Mouse (Mus musculus): ENCODE results near the gene Cdk7. TPM values are rescaled to one million over a fixed set of nuclear protein-coding genes. Genes with fewer than 3 reads are reported as not detected.

Cdk7 gene
- polyA plus RNA-seq, 1 experiment from 2014 or later = 101 TPM

DNA sequence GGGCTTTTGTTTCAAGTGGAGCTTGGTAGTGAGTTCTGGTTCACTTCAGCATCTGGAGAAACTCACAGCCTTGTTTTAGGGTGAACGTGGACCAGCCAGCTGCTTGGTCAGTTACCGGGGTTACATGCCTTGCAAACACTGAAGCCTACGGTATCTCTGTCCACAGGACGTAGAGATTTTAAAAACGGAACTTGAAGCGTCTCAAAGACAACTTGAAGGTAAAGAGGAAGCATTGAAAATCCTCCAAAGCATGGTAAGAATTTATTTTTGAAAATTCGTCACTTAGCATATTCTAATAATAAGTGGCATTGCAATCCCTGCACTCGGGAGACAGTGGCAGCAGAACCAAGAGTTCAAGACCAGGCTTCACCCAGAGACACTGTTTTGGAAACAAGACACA is 49.1 kb downstream of the Cdk7 start:
- WGBS = 92% methylated on average over 8 of the region's 8 CpGs
- H3K4me2 ChIP-seq (ENCODE audit: low read depth, severe bottlenecking) = no peak overlapping the region
- no peak overlapping the region for H3K27ac ChIP-seq (replicated peaks; ENCODE audit: low read depth, low read length)
- no peaks in the 10 kb centered on the region for H3K4me1 ChIP-seq (ENCODE audit: control insufficient read depth, insufficient read depth, low read length)
- DNase-seq (ENCODE audit: low spot score) = no peak
- H3K4me3 ChIP-seq (ENCODE audit: low read depth, low read length) = no peak overlapping the region
- H3K9ac ChIP-seq (ENCODE audit: low read length) = no peak overlapping the region
- no peaks in the 10 kb centered on the region for H3K27me3 ChIP-seq (ENCODE audit: control insufficient read depth, insufficient read depth, low read length)
- ATAC-seq (ENCODE audit: insufficient number of reproducible peaks, low FRiP score, low TSS enrichment, low read depth) = no peak
- H3K36me3 ChIP-seq (ENCODE audit: control insufficient read depth, insufficient read depth, low read length) = no peaks in the 10 kb centered on the region
- no peaks in the 10 kb centered on the region for H3K9me3 ChIP-seq (ENCODE audit: control insufficient read depth, low read length)

GRCm38 (mm10) chr13:100675936-100676635 is 54.7 kb downstream of the Cdk7 start:
- H3K4me3 ChIP-seq (ENCODE audit: low read depth, low read length) = no peak overlapping the region
- H3K4me1 ChIP-seq (ENCODE audit: control insufficient read depth, insufficient read depth, low read length) = no peaks in the 10 kb centered on the region
- H3K9me3 ChIP-seq (ENCODE audit: control insufficient read depth, low read length) = no peaks in the 10 kb centered on the region
- WGBS = 89% methylated on average over 15 of the region's 15 CpGs
- H3K27me3 ChIP-seq (ENCODE audit: control insufficient read depth, insufficient read depth, low read length) = no peaks in the 10 kb centered on the region
- no peak overlapping the region for H3K9ac ChIP-seq (ENCODE audit: low read length)
- H3K36me3 ChIP-seq (ENCODE audit: control insufficient read depth, insufficient read depth, low read length) = no peaks in the 10 kb centered on the region
- ATAC-seq (ENCODE audit: insufficient number of reproducible peaks, low FRiP score, low TSS enrichment, low read depth) = no peak
- H3K27ac ChIP-seq (replicated peaks; ENCODE audit: low read depth, low read length) = no peak overlapping the region
- no peak for DNase-seq (ENCODE audit: low spot score)
- H3K4me2 ChIP-seq (ENCODE audit: low read depth, severe bottlenecking) = no peak overlapping the region

- Histone ChIP-seq H3K4me3 (ENCODE audit: low read depth, low read length) (peak overlapping the region; percentile 63), H3K9me3 (ENCODE audit: control insufficient read depth, low read length) (no peaks in the 10 kb centered on the region), H3K9ac (ENCODE audit: low read length) (no peak overlapping the region), H3K4me1 (ENCODE audit: control insufficient read depth, insufficient read depth, low read length) (no peaks in the 10 kb centered on the region), H3K4me2 (ENCODE audit: low read depth, severe bottlenecking) (peak overlapping the region; percentile 80; the same call in 1 of the 2 replicates), H3K27me3 (ENCODE audit: control insufficient read depth, insufficient read depth, low read length) (no peaks in the 10 kb centered on the region), H3K36me3 (ENCODE audit: control insufficient read depth, insufficient read depth, low read length) (no peaks in the 10 kb centered on the region), H3K27ac (replicated peaks; ENCODE audit: low read depth, low read length) (no peak overlapping the region)
- WGBS = 57% methylated on average over 9 of the region's 9 CpGs
- ATAC-seq (ENCODE audit: insufficient number of reproducible peaks, low FRiP score, low TSS enrichment, low read depth) = no peak
- no peak for DNase-seq (ENCODE audit: low spot score)
These were observed 60.5 kb downstream of the Cdk7 start for GRCm38 (mm10) chr13:100670181-100670741.

- no peaks in the 10 kb centered on the region for H3K4me1 ChIP-seq (ENCODE audit: control insufficient read depth, insufficient read depth, low read length)
- peak within 1 kb of the TSS; percentile 68 for H3K9ac ChIP-seq (ENCODE audit: low read length)
- ATAC-seq (ENCODE audit: insufficient number of reproducible peaks, low FRiP score, low TSS enrichment, low read depth) (peak; percentile 63), DNase-seq (ENCODE audit: low spot score) (peak; percentile 73)
- H3K36me3 ChIP-seq (ENCODE audit: control insufficient read depth, insufficient read depth, low read length) = no peaks in the 10 kb centered on the region
- H3K4me3 ChIP-seq (ENCODE audit: low read depth, low read length) = peak within 1 kb of the TSS; percentile 63
- no peak within 1 kb of the TSS for H3K27ac ChIP-seq (replicated peaks; ENCODE audit: low read depth, low read length)
- peak within 1 kb of the TSS; percentile 80 for H3K4me2 ChIP-seq (ENCODE audit: low read depth, severe bottlenecking)
- H3K27me3 ChIP-seq (ENCODE audit: control insufficient read depth, insufficient read depth, low read length) = no peaks in the 10 kb centered on the region
- WGBS = under 1% methylated on average over 44 of the region's 44 CpGs
- no peaks in the 10 kb centered on the region for H3K9me3 ChIP-seq (ENCODE audit: control insufficient read depth, low read length)
These were observed 61.3 kb downstream of the Cdk7 start, which contains the start of gene Ccdc125 for GRCm38 (mm10) chr13:100669291-100670022. Gene Ccdc125 (plus strand): TSS chr13:100669717.

DNA sequence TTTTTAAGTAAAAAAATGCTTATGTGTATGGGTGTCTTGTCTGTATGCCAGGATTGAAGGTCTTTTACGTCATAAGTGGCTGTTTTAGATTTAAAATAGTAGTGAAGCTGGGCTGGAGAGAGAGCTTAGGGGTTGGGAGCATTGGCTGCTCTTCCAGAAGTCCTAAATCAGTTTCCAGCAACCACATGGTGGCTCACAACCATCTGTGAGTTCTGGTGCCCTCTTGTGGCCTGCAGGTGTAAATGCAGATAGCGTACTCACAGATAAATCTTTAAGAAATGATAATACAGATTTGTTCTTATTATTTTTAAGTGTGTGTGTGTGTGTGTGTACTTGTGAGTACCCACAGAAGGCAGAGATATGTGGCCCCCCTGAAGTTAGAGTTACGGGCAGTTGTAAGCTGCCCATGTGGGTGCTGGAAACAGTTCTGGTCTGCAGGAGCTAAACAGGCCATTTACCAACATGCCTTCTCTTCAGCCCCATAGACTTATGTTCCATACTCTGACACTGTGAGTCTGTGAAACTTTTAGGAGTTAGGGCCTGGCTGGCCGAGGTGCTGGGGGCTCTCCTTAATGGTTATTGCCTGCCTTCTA is 70.8 kb downstream of the Cdk7 start:
- Histone ChIP-seq H3K4me1 (ENCODE audit: control insufficient read depth, insufficient read depth, low read length) (no peaks in the 10 kb centered on the region), H3K36me3 (ENCODE audit: control insufficient read depth, insufficient read depth, low read length) (0 out of 2 replicates have a peak, but pooled peaks cover 2% of the 10 kb centered on the region)
- ATAC-seq (ENCODE audit: insufficient number of reproducible peaks, low FRiP score, low TSS enrichment, low read depth) = peak; percentile 70; the same call in 1 of the 2 replicates

GRCm38 (mm10) chr13:100658091-100658490 is 72.6 kb downstream of the Cdk7 start:
- no peaks in the 10 kb centered on the region for H3K9me3 ChIP-seq (ENCODE audit: control insufficient read depth, low read length)
- no peaks in the 10 kb centered on the region for H3K27me3 ChIP-seq (ENCODE audit: control insufficient read depth, insufficient read depth, low read length)
- WGBS = 97% methylated on average over 5 of the region's 5 CpGs
- 0 out of 2 replicates have a peak, but pooled peaks cover 2% of the 10 kb centered on the region for H3K36me3 ChIP-seq (ENCODE audit: control insufficient read depth, insufficient read depth, low read length)
- H3K9ac ChIP-seq (ENCODE audit: low read length) = no peak overlapping the region
- H3K4me3 ChIP-seq (ENCODE audit: low read depth, low read length) = no peak overlapping the region
- H3K4me2 ChIP-seq (ENCODE audit: low read depth, severe bottlenecking) = no peak overlapping the region
- H3K4me1 ChIP-seq (ENCODE audit: control insufficient read depth, insufficient read depth, low read length) = no peaks in the 10 kb centered on the region
- no peak overlapping the region for H3K27ac ChIP-seq (replicated peaks; ENCODE audit: low read depth, low read length)
- ATAC-seq (ENCODE audit: insufficient number of reproducible peaks, low FRiP score, low TSS enrichment, low read depth) = no peak
- DNase-seq (ENCODE audit: low spot score) = no peak

More for the DNA sequence above, 70.8 kb downstream of the Cdk7 start:
- no peaks in the 10 kb centered on the region for H3K9me3 ChIP-seq (ENCODE audit: control insufficient read depth, low read length)
- peak; percentile 81 for DNase-seq (ENCODE audit: low spot score)
- WGBS = 39% methylated on average over 4 of the region's 4 CpGs
- H3K9ac ChIP-seq (ENCODE audit: low read length) = no peak overlapping the region
- H3K27me3 ChIP-seq (ENCODE audit: control insufficient read depth, insufficient read depth, low read length) = no peaks in the 10 kb centered on the region
- no peak overlapping the region for H3K27ac ChIP-seq (replicated peaks; ENCODE audit: low read depth, low read length)
- no peak overlapping the region for H3K4me3 ChIP-seq (ENCODE audit: low read depth, low read length)
- no peak overlapping the region for H3K4me2 ChIP-seq (ENCODE audit: low read depth, severe bottlenecking)

Other genes starting within 250 kb of the Cdk7 start
- gene Gtf2h2, start 238.4 kb downstream of the Cdk7 start, polyA plus RNA-seq (2014; fragmentation: Nextera tagmentation; extraction: Ambion mirVana) = 91.1 and 97.8 TPM in 2 replicates
- gene Ocln, start 178.2 kb downstream of the Cdk7 start, polyA plus RNA-seq (2014; fragmentation: Nextera tagmentation; extraction: Ambion mirVana) = 2.0 and 2.2 TPM in 2 replicates
- gene Marveld2, start 114.0 kb downstream of the Cdk7 start, polyA plus RNA-seq (2014; fragmentation: Nextera tagmentation; extraction: Ambion mirVana) = 2.9 and 3.2 TPM in 2 replicates
- gene Ak6, start 80.0 kb downstream of the Cdk7 start, polyA plus RNA-seq (2014; fragmentation: Nextera tagmentation; extraction: Ambion mirVana) = 341 and 345 TPM in 2 replicates
- 31.2 and 33.1 TPM in 2 replicates for gene Rad17, start 79.9 kb downstream of the Cdk7 start, polyA plus RNA-seq (2014; fragmentation: Nextera tagmentation; extraction: Ambion mirVana)
- gene Taf9, start 79.4 kb downstream of the Cdk7 start, polyA plus RNA-seq (2014; fragmentation: Nextera tagmentation; extraction: Ambion mirVana) = 27.9 and 28.3 TPM in 2 replicates
- gene Ccdc125, start 61.2 kb downstream of the Cdk7 start, polyA plus RNA-seq (2014; fragmentation: Nextera tagmentation; extraction: Ambion mirVana) = 4.6 and 5.2 TPM in 2 replicates
- gene Mrps36, start 13.7 kb upstream of the Cdk7 start, polyA plus RNA-seq (2014; fragmentation: Nextera tagmentation; extraction: Ambion mirVana) = 102 and 110 TPM in 2 replicates
- 60.6 and 72.2 TPM in 2 replicates for gene Cenph, start 45.0 kb upstream of the Cdk7 start, polyA plus RNA-seq (2014; fragmentation: Nextera tagmentation; extraction: Ambion mirVana)
- gene Ccnb1, start 55.6 kb upstream of the Cdk7 start, polyA plus RNA-seq (2014; fragmentation: Nextera tagmentation; extraction: Ambion mirVana) = 379 and 388 TPM in 2 replicates
- gene Slc30a5, start 102.5 kb upstream of the Cdk7 start, polyA plus RNA-seq (2014; fragmentation: Nextera tagmentation; extraction: Ambion mirVana) = 51.9 and 52.7 TPM in 2 replicates

Measured in limb, embryonic 11.5 days (tissue).